11 mouse cellular contexts compared by ENCODE assay signal in genomic region chr2:107879663-107880062, GRCm38 (mm10).
A peak's percentile ranks its signal among the peaks of the same experiment; 100 is the strongest.
DNase-seq lines count a peak whose midpoint lies in the region; ATAC-seq and TF ChIP-seq lines count a peak whose summit lies in the region.
"Had no signal": no experiment of that assay in that cellular context is flagged by ENCODE, and none has a peak within 500 bp of the region (broad histone marks: within the 10 kb centered on the region; RNA-seq: fewer than 3 reads in every experiment).

No protein-coding gene starts in this region.

- no peak overlapping the region for H3K4me3 ChIP-seq in cerebellum, adult 2 months (replicated peaks; ENCODE audit: insufficient read depth, low read depth, low read length)
- no peak overlapping the region for H3K4me3 ChIP-seq in liver, postnatal 0 days (ENCODE audit: low read depth, low read length)
- H3K4me3 ChIP-seq in liver, embryonic 11.5 days (ENCODE audit: low read depth, low read length), result no peak overlapping the region
- no peak overlapping the region for H3K4me3 ChIP-seq in embryonic facial prominence, embryonic 14.5 days (ENCODE audit: low read depth, low read length)
- H3K4me3 ChIP-seq: limb, embryonic 15.5 days; neural tube, embryonic 12.5 days had no signal

- no peaks in the 10 kb centered on the region for H3K9me3 ChIP-seq in liver, postnatal 0 days (ENCODE audit: low read length)
- no peaks in the 10 kb centered on the region for H3K9me3 ChIP-seq in liver, embryonic 11.5 days (ENCODE audit: control insufficient read depth, low read length)
- H3K9me3 ChIP-seq in embryonic facial prominence, embryonic 14.5 days (ENCODE audit: control insufficient read depth, low read length), result no peaks in the 10 kb centered on the region
- H3K9me3 ChIP-seq: limb, embryonic 15.5 days; neural tube, embryonic 12.5 days had no signal

- TF ChIP-seq POLR2A in cerebellum, adult 2 months (IDR thresholded peaks at IDR 0.05; ENCODE audit: borderline replicate concordance, insufficient read depth, low read length), result no peak

- H3K27me3 ChIP-seq in cerebellum, adult 2 months (ENCODE audit: control insufficient read depth, insufficient read depth, low read length), result no peaks in the 10 kb centered on the region
- no peaks in the 10 kb centered on the region for H3K27me3 ChIP-seq in liver, postnatal 0 days (ENCODE audit: insufficient read depth, low read length)
- H3K27me3 ChIP-seq in liver, embryonic 11.5 days (replicated peaks; ENCODE audit: control insufficient read depth, insufficient read depth, low read length), result no peaks in the 10 kb centered on the region
- H3K27me3 ChIP-seq in embryonic facial prominence, embryonic 14.5 days (replicated peaks; ENCODE audit: control insufficient read depth, insufficient read depth, low read length), result no peaks in the 10 kb centered on the region
- H3K27me3 ChIP-seq: limb, embryonic 15.5 days; neural tube, embryonic 12.5 days had no signal

- no peak overlapping the region for H3K9ac ChIP-seq in liver, postnatal 0 days (replicated peaks)
- no peak overlapping the region for H3K9ac ChIP-seq in liver, embryonic 11.5 days (ENCODE audit: low read depth, low read length)
- H3K9ac ChIP-seq in embryonic facial prominence, embryonic 14.5 days (ENCODE audit: low read depth, low read length), result no peak overlapping the region
- H3K9ac ChIP-seq: limb, embryonic 15.5 days; neural tube, embryonic 12.5 days had no signal

- no peaks in the 10 kb centered on the region for H3K4me1 ChIP-seq in cerebellum, adult 2 months (ENCODE audit: control insufficient read depth, insufficient read depth, low read length)
- no peaks in the 10 kb centered on the region for H3K4me1 ChIP-seq in liver, postnatal 0 days (ENCODE audit: insufficient read depth)
- H3K4me1 ChIP-seq in liver, embryonic 11.5 days (replicated peaks; ENCODE audit: control insufficient read depth, insufficient read depth, low read length), result no peaks in the 10 kb centered on the region
- H3K4me1 ChIP-seq in embryonic facial prominence, embryonic 14.5 days (ENCODE audit: control insufficient read depth, insufficient read depth, low read length), result no peaks in the 10 kb centered on the region
- H3K4me1 ChIP-seq: limb, embryonic 15.5 days; neural tube, embryonic 12.5 days had no signal

- no peak overlapping the region for H3K27ac ChIP-seq in cerebellum, adult 2 months (ENCODE audit: insufficient read depth, low read length)
- no peak overlapping the region for H3K27ac ChIP-seq in liver, postnatal 0 days (ENCODE audit: low read depth)
- H3K27ac ChIP-seq in liver, embryonic 11.5 days (ENCODE audit: low read depth, low read length), result no peak overlapping the region
- no peak overlapping the region for H3K27ac ChIP-seq in embryonic facial prominence, embryonic 14.5 days (replicated peaks; ENCODE audit: low read depth, low read length)
- H3K27ac ChIP-seq: limb, embryonic 15.5 days; neural tube, embryonic 12.5 days had no signal

- peak; percentile 22; the same call in 1 of the 2 replicates for TF ChIP-seq CTCF in cerebellum, adult 2 months (IDR thresholded peaks at IDR 0.05; ENCODE audit: borderline replicate concordance, insufficient read depth, low read depth, low read length)
- peak; percentile 36 for TF ChIP-seq CTCF in liver, postnatal 0 days (IDR thresholded peaks at IDR 0.05; ENCODE audit: low read depth)

- ATAC-seq in liver, postnatal 0 days, result no peak
- no peak for ATAC-seq in liver, embryonic 11.5 days (replicated peaks; ENCODE audit: low FRiP score)
- ATAC-seq in embryonic facial prominence, embryonic 14.5 days (ENCODE audit: low read depth), result no peak
- ATAC-seq: intestine, embryonic 16.5 days had no signal

- TF ChIP-seq EP300 in liver, postnatal 0 days (IDR thresholded peaks at IDR 0.05; ENCODE audit: low read depth), result no peak

- no peaks in the 10 kb centered on the region for H3K36me3 ChIP-seq in liver, postnatal 0 days (replicated peaks; ENCODE audit: insufficient read depth, low read length)
- H3K36me3 ChIP-seq in liver, embryonic 11.5 days (ENCODE audit: control insufficient read depth, insufficient read depth, low read length), result no peaks in the 10 kb centered on the region
- no peaks in the 10 kb centered on the region for H3K36me3 ChIP-seq in embryonic facial prominence, embryonic 14.5 days (ENCODE audit: control insufficient read depth, insufficient read depth, low read length)
- H3K36me3 ChIP-seq: limb, embryonic 15.5 days; neural tube, embryonic 12.5 days had no signal

- 36% methylated on average over 2 of the region's 2 CpGs for WGBS in cerebellum, adult 2 months
- WGBS in liver, postnatal 0 days (ENCODE audit: insufficient replicate concordance), result 21% methylated on average over 2 of the region's 2 CpGs
- WGBS in liver, embryonic 11.5 days, result 29% methylated on average over 2 of the region's 2 CpGs
- WGBS in embryonic facial prominence, embryonic 14.5 days, result 35% methylated on average over 2 of the region's 2 CpGs

- peak in 1 of 2 experiments; percentile 2 for DNase-seq in cerebellum, adult 2 months
- no peak for DNase-seq in cerebellum, postnatal 25 days
- no peak for DNase-seq in liver, postnatal 0 days
- DNase-seq in liver, embryonic 11.5 days (ENCODE audit: low spot score), result no peak
- peak; percentile 61 for DNase-seq in embryonic facial prominence, embryonic 14.5 days (ENCODE audit: low spot score)
- DNase-seq in retina, embryonic 14.5 days (ENCODE audit: low spot score), result peak; percentile 77
- DNase-seq in kidney, postnatal 14 days, result no peak
- DNase-seq in right cerebral cortex, postnatal 36 days (ENCODE audit: low spot score in 2 of 2), result no peak

- H3K4me2 ChIP-seq in liver, postnatal 0 days (ENCODE audit: low read depth, low read length), result no peak overlapping the region
- no peak overlapping the region for H3K4me2 ChIP-seq in liver, embryonic 11.5 days
- H3K4me2 ChIP-seq in embryonic facial prominence, embryonic 14.5 days (ENCODE audit: low read depth, low read length), result no peak overlapping the region
- H3K4me2 ChIP-seq: limb, embryonic 15.5 days; neural tube, embryonic 12.5 days had no signal

Comparison
In these comparisons a context has a peak if more than half of its experiments do, and no peak if none do; other contexts are left out.
1. DNase-seq: peak in embryonic facial prominence, embryonic 14.5 days (single experiment) and retina, embryonic 14.5 days (single experiment); none in cerebellum, postnatal 25 days (0 of 2), liver, postnatal 0 days (single experiment), liver, embryonic 11.5 days (single experiment), kidney, postnatal 14 days (single experiment) and right cerebral cortex, postnatal 36 days (0 of 2).